Mouse (Mus musculus): Measurements from ENCODE around the gene Camk2n1.

Camk2n1 gene

DNA sequence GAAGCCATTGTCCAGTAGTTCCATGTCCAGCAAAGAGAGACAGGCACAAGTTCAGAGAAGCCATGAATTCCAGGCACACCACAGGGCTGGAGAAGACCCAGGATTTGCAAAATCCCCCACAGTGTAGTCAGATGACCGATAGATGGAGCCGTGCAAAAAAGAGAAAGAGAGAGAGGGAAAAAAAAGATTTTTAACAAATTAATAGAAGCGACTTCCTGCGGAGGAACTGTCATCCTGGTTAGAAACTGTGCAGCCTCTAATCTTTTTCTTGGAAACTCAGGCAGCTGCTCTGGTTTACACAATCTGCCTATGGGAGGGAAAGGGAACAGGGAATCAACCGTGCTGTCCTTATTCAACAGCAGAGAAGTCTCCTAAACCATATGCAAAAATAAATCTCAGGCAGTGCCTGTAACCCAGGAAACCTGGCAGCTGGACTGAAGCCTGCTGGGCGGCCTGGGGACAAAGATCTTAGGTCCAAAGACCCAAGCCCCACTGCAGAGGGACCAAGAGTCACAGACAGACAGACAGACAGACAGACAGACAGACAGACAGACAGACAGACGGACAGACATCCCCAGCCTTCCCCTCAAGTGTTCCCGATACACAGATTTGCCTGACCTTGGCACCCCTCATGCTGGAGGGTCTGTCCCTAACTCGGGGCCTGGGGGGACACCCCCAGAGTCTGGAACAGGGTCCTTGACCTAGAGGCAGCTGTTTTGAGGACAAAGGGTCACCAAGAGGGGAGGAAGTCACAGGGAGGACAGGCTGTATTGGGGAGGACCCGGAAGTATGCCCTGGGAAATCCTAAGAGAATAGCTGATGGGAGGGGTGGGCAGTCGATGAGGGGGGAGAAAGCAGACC lies 9.1 kb downstream of the Camk2n1 start:
- in situ Hi-C loops (cut with MboI; ENCODE audit: low sequenced_read_pairs), result no loop called here

DNA sequence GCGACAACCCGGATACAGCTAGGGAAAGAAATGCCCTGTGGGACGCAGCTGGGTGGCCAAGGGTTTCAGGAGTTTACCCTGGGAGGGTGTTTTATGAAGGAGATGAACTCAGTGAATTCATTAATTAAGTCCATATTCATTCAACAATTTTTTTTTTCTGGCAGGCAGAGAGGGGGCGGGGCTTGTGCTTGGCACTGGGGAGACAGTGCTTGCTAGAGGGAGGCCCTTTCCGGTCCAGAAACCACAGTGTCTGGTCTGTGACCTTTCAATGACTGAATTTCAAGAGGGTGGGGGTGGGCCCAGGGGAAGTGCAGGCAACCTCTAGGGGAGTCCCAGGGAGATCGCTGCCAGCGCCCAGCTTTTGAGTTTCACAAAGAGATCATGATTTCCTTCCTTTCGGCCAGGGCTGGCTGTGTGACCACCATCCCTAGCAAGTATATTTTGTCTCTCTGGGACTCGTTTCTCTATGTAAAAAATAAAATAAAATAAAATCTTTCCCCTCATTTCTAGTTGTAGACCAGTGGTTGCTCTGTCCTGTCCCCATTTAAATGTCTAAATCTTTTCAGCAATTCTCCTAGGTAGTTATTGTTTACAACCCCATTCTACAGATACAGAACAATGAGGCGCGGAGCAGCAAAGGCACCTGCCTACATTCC lies 9.8 kb downstream of the Camk2n1 start:
- in situ Hi-C loops (cut with MboI; ENCODE audit: low sequenced_read_pairs), result no loop called here

DNA sequence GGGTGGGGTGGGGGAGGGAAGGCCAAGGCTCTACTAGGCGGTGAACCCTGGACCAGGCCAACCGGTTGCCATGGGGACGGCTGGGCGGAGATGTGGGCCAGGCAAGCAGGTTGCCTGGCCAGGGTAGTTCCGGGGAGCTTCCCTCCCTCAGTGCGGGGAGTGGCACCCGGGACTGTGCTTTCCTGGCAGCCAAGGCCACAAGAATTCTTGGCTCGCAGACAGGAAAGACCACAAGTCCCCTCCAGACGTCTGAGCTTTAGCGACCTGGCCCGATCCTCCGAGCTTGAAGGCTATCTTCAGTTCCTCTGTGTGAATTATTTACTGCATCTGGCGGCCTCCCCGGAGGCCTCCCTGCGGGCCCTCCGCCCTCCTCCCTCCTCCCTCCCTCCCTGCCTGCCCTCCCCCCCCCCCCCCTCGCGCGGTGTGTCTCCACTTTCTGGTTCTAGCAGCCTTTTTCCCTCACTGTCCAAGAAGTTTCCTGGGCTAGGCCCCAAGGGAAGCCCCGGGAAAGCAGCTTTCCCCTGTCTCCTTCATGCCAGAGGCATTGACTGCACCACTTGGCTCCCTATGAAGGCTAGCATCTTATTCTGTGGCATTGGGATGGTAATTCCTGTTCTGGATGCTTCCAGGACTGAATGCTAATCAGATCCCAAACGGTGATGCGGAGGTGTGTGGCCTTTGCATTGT lies 10.7 kb downstream of the Camk2n1 start:
- in situ Hi-C loops (cut with MboI; ENCODE audit: low sequenced_read_pairs), result no loop called here

DNA sequence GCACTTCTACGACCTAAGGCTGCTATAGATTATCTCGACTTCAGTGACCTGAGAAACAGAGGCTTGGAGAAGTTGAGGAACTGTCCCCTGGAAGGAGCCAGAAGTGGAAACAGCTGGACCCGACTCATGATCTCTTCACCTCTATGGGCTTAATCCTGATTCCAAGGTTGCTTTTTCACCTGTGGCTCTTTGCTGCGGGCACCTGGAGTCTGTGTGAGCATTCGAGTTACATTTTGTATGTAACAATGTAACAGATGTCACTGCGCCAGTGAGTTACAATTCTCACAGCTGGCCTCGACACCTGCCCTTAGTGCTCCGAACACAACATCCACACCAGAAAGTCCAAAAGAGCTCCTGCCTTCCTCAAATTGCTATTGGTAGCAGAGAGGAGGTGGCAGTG lies 11.3 kb downstream of the Camk2n1 start:
- in situ Hi-C loops (cut with MboI; ENCODE audit: low sequenced_read_pairs), result no loop called here

DNA sequence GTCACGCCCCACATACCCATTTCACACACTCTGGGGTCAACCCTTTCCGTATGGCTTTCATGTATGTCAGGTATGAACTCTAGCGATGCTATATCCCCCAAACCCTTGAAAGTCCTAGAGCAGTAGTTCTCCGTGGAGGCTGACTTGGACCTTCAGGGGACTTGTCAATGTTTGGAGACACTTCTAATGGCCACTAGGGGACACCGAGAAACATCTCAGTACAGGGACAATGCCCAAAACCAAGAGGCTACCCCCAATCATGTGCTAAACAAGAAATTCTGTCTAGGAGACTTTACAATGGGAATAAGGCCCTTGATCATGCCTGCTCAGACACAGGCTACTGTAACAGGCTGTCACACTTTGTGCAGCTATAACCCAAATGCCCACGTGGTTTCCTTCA lies 12.6 kb downstream of the Camk2n1 start:
- in situ Hi-C loops (cut with MboI; ENCODE audit: low sequenced_read_pairs), result no loop called here

DNA sequence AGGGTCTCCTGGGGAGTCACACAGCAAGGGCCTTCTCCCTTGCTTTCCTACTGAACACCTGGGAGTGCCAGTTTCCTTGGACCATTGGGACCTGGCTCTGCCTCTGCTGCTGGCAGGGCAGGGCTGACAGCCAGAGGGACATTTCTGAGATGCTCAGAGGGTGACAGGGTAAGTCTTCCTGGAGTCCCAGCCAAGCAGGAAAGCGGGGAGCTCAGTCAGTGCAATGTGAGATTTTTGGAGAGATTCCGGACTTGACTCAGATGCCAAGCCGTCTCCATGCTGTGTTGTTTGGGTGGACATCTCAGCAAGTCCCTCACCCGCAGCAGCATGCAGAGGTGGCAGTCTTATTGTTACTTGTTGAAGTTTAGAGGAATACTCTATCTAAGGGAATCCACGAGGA lies 13.3 kb downstream of the Camk2n1 start:
- in situ Hi-C loops (cut with MboI; ENCODE audit: low sequenced_read_pairs), result no loop called here

DNA sequence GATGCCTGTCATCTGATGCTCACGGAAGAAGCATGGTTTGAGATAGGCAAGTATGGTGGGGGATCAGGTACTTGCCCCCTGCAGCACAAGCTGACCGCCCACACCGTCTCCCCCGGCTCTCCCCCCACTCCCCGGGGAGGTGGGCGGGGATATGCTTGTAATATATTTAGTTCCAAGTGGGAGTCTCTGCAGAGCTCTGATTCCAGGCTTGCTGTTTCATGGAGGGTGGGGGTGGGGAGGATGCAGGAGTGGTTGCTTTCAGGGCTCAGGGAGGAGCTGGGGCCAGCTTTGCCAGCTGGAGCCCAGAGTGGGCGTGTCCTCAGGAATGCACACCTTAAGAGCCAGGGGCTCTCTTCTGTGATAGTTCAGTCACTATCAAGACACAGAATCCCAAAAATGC lies 15.0 kb downstream of the Camk2n1 start:
- in situ Hi-C loops (cut with MboI; ENCODE audit: low sequenced_read_pairs), result no loop called here

DNA sequence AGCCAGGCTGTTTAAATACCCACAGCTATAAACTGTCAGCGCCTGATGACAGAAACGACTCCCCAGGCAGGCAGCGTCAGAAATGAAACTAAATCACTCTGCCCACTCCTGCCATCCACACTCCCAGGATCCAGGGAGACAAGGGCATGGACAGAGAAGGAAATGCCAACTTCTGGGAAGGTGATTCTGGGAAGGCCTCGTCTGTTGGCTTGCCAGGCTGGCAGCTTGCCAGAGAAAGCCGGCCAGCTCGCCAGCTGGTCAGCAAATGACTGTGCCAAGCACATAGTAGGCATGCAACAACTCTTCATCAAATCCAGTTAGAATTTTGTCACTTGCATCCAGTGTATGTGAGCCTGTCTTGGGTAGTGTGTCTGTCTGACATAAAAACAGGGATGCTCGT lies 17.1 kb downstream of the Camk2n1 start:
- in situ Hi-C loops (cut with MboI; ENCODE audit: low sequenced_read_pairs), result no loop called here

DNA sequence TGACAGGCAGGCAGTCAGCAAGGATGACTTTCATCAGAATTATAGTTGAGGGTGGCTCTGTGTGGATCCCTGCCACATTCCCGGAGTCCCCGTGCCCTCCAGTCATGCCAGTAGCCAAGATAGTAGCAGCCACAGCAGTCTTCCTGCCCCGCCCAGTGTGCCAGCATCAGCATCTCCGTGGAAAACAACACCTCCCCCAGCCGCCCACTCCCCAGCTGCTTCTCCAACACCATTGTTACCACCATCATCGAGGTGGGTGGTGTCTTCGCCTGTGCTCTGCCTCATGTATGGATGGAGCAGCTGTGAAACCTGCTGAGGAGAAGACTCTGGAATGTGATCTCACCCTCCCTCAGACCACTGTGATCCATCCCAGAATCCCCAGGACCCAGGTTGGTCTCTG lies 25.5 kb downstream of the Camk2n1 start:
- in situ Hi-C loops (cut with MboI; ENCODE audit: low sequenced_read_pairs), result no loop called here

DNA sequence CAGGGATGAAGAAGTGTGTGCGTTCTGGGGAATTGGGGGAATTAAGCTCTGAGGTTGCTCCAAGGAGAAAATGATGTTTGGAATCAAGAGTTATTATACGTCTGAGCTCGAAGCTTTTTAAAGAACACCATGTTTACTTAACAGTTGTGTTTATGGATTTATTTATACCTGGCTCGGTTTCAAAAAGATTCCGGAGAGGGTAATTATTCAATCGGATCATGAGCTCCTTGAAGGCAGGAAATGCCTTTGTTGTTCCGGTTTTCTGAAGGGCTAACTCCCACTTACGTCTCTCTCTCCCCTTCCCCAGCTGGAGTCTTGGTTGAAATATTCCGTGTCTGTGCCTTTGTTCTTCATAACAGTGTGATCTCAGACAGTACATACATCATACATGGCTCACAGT lies 26.8 kb downstream of the Camk2n1 start:
- in situ Hi-C loops (cut with MboI; ENCODE audit: low sequenced_read_pairs), result no loop called here

DNA sequence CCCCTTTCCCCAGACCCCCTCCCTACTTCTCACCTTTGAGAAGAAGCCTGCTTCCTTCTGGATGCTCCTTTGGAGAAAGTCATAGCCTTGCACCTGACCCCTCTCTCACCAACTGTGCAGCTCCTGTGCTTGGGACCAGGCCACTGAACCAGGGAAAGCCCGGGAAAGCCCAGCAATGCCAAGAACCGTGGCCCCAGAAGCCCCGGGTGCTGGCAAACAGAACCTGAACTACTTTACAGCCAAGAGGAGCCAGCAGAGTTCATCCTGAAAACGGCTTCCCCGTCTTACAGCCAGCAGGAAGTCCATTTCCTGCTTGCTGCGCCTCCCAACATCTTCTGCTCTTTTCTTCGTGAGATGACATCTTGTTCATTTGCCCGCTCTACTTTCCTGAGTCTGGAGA lies 28.6 kb downstream of the Camk2n1 start:
- in situ Hi-C loops (cut with MboI; ENCODE audit: low sequenced_read_pairs), result no loop called here

DNA sequence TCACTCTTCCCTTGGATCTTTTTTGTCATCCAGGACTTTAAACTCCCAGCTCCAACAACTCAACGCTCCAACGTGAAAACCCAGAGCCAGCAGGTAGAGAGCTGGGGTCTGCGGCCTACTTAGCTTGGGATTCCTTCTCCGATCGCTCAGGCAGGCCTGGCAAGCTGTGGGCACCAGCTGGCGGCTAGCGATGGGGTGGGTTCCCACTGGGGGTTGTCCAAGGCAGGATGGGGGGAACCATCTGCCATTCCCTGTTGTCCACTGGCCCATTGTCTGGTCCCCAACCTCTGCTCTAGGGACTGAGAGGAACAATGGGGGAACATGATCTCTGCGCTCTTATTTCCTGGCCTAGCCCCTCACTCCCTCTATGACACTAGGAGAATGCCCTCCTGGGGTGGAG lies 34.1 kb downstream of the Camk2n1 start:
- in situ Hi-C loops (cut with MboI; ENCODE audit: low sequenced_read_pairs), result no loop called here

DNA sequence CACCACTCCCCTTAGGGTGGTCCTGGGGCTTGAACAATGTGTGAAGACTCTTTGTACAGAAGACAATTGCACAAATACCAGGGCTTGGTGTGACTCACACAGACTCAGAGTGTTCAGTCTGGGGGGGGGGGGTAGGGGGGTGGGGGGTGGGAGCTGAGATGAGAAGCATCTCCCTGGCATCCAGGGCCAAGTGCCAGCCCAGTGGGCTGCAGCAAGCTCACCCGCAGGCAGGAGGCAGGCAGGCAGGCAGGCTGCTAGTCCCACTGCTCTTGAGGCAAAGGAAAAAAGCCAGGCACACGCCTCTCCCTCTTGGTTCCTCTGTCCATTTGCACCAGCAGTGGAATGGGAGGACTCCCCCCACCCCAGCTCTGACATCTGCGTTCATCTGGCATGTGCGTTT lies 37.0 kb downstream of the Camk2n1 start:
- in situ Hi-C loops (cut with MboI; ENCODE audit: low sequenced_read_pairs), result no loop called here

DNA sequence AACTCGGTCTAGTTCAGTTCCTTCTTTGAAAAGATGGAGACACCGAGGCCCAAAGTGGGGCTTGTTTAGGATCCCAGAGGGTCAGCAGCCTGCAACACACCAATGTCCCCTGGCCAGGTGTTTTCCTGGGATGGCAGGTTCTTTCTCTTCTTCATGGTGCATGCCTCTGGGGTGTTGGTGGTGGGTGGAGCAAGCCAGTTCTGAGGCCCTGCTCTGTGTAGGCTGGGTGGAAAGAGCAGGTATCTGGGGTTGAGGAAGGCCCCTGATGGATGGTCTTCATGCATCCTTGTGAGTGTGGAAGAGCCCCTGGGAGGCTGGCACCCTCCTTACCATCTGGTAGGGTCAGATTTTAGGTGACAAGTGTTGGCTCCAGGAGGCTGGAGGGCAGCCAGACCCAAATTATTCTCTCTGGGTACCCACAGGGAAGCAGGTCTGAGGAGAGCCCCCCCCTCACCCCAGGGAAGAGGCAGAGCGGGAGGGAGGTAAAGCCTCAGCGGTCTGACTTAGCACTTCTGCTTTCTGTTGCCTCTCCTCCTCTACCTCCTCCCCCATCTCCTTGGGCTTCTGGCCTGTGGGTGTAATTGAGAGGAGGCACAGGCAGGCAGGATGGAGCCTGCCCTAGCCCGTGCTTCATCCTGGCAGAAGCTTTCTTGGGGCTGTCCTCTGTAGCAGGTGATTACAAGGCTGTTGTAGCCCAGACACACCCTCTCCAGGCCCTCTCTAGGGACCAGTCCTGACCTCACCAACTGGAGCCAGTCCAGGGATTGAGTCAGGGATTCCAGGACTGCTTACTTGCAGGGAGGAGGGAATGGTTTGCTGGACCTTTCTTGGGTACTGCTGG lies 39.3 kb downstream of the Camk2n1 start:
- in situ Hi-C loops (cut with MboI; ENCODE audit: low sequenced_read_pairs), result no loop called here

DNA sequence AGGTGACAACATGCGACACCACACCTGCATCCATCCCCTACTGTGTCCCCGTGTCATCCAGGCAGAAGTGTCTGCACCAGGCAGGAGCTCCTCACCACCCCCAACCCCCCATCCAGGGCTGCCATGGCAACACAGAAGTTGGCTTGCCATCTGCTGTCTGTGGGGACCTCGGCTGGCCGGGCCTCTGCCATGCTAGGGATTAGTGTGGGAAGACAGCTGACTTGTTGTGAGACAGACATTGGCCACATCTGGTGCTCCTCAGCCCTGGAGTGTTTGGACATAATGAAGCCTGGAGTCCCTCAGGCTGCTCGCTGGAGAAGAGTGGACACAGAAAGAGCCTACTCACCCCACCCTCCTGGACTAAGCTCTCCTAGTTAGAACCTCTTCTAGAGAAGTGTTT lies 40.8 kb downstream of the Camk2n1 start:
- in situ Hi-C loops (cut with MboI; ENCODE audit: low sequenced_read_pairs), result no loop called here

DNA sequence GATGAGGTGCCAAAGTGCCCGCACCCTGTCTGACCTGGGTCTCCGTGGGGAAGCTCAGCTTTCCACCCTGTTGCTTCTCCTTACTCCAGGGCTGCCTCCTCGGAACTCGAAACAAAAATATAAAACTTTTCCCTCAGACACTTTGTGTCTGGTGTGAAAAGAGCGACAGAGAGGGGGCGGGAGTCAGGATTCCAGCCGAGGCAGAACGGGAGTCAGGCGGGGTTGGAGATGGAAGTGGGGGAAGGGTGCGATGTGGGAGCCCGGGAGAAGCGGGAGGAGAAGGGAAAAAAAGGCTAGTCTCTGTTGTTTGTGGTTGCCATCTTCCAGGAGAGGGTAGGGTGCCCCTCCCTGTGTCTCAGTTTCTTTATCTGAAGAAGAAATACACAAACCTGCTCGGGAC lies 41.7 kb downstream of the Camk2n1 start:
- in situ Hi-C loops (cut with MboI; ENCODE audit: low sequenced_read_pairs), result no loop called here

DNA sequence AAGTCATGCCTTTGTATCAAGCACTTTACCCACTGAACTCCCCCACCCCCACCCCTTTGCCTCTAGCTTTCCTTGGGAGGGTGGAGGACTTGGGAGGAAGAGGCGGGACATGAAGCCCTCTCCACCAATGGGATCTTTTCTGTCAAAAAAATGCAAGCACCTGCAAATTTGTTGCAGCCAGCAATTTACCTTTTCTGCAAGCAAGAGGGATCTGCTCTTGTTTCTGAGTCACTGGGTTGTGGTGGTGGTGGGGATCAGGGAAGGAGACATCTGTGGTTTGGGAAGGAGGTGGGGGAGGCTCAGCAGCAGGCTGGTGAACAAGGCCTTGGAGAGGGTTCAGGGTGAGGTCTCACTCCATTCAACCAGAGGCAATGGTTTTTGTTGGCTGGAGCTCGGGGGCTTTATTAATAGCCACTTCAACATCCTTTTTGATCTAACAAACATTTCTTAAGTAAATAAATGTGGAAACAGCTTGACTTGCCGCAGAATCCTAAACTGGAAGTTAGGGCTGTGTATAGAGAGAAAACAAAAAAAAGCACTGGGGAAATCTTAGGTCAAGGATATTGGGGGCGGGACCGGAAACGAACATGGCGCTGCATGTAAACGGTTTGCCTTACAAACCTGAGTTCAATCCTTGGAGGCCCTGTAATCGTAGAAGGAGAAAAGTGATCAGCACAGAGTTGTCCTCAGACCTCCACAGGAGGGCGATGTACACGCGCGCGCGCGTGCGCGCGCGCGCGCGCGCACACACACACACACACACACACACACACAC lies 42.8 kb downstream of the Camk2n1 start:
- in situ Hi-C loops (cut with MboI; ENCODE audit: low sequenced_read_pairs), result no loop called here

DNA sequence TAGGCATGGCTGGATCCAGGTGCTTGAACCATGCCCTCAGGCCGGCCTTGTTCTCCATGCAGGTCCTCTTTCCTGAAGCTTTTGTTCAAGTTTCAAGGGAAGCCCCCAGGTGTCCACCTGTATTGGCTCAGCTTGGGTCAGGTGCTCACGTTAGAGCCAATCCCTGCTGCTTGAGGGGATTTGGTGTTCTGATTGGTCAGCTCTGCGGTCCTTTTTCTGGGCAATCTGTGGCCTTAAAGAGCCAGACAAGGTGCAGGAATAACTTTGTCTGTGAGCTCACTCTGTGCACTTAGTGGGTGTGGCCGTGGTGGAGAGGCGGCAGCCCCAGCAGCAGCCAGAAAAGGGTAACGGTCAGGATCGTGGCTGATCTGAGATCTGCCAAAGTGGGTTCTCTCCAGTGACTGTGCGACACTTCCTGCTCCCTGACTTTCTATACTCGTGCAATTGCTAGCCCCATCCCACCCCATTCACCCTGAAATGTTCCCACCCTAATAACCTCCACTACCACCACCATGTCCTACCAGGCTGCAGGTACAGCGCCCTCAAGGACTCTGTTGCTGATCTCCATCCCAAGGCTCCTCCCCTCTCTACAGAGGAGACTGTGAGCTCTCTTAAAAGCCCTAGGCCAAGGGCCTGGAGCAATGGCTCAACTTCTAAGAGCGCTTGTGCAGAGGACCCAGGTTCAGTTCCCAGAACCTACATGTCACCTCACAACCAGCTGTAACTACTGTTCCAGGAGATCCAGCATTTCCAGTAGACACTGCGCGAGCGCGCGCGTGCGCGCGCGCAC lies 45.9 kb downstream of the Camk2n1 start:
- in situ Hi-C loops (cut with MboI; ENCODE audit: low sequenced_read_pairs), result loop anchor here (10.0 kb wide), 1 partner anchor 55 kb away; no protein-coding TSS in a partner anchor

DNA sequence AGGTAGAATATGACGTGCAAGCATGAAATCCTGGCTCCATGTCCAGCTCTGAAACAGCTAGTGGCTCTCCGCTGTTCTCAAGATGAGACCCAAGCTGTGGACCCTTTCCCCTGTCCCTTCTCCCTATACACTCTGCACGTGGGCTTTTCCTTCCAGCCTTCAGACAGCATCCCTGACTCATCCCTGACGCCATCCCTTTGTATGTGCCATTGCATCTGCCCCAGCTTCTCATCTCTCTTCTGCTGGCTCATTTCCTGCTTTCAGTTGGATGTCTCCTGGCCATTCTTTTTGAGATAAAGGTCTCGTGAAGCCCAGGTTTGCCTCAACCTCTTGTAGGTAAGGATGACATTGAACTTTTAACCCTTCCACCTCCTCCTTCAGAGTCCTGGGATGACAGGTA lies 46.9 kb downstream of the Camk2n1 start:
- in situ Hi-C loops (cut with MboI; ENCODE audit: low sequenced_read_pairs), result loop anchor here (10.0 kb wide), 1 partner anchor 54 kb away; no protein-coding TSS in a partner anchor
